Mouse (Mus musculus): ENCODE results near the gene Rspo3.

Rspo3 gene

DNA sequence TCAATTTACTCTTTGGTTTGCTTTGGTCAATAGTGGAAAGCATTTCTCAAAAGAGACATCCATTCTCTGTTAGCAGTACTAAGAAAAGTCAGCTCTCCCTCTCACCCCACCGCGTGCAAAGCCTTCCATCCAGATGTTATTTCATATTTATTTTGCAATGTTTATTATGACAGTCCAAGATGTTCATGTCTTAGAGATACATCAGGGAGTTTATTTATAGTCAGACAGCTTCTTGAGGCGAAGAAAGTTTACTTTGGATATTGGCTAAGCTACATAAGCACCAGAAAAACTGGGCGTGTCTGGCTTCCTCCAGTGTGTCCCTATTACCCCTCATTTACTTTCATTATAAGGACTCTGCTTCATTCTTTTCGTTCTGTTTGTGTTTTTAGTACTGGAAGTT lies 94.4 kb downstream of the Rspo3 start:
- no peak for DNase-seq (ENCODE audit: low spot score in 2 of 2)

DNA sequence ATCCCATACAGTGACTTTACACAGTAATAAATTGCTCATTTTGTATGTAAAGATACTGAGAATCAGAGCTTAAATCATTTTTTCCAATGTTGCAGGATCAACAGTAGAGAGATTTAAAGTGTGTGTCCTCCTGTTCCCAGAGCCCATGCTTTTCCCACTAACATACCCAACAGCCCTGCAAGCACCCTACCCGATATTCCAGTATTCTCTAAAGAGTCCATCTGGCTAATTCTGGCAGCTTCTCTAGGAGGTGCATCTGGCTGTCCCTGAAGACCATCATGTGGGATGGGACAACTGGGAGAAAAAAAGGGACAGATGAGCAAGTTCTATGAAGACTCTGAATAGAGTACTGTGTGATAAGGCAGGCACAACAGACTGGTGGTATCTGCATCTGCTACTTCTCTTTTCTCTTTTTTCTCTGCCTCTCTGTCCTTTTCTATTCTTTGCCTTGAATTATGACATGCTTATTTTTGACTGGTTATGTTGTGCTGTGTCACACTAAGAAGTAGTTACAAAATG lies 102.7 kb downstream of the Rspo3 start:
- no peak for DNase-seq (ENCODE audit: low spot score in 2 of 2)

DNA sequence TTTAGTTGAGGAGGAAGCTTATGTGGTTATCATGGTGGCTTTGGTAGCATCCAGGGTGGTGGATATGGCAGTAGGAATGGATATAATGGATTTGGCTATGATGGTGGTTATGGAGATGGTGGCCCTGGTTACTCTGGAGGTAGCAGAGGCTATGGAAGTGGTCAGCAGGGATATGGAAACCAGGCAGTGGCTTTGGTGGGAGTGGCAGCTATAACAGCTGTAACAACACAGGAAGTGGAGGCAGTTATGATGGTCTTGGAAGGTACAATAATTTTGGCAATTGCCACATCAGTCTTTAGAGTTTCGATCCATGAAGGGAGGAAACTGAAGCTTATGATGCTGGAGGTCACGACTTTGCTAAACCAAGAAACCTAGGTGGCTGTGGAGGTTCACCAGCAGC lies 109.0 kb downstream of the Rspo3 start:
- no peak for DNase-seq (ENCODE audit: low spot score in 2 of 2)

DNA sequence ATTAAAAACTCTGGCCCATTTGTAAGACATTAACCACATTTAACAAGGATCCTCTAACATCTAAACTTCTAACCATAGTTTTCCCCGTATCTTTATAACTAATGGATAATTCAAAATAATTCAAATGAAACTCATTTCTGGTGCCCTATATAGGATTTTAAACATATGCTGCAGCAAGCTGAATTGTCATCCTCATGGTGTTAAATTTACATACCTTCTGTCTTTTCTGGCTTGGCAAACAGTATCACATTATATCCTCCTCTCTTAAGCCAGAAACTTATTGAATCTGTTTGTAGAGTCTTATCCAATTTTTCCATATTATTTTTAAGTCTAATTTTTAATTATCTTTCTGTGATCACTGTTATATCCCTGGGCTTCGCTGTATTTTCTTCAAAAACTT lies 111.1 kb downstream of the Rspo3 start:
- DNase-seq (ENCODE audit: low spot score in 2 of 2) = no peak

DNA sequence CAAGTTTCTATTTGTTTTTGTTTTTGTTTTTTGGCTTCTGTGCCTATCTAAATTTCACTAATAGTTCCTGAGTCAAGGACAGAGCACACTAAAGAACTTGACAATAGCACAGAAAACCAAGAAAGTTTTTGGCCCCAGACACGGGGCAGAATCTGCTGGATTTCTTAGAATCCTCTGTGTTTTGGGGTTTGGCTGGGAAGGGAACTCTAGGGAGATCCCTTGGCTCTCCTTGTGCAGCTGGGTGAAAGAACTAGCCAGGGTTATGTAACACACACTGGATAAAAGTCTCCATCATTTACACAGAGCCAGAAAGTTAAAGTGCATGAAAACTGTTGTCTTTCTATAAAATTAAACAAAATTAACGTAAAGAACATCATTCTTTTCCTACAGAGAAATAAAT lies 121.3 kb downstream of the Rspo3 start:
- no peak for DNase-seq (ENCODE audit: low spot score in 2 of 2)

DNA sequence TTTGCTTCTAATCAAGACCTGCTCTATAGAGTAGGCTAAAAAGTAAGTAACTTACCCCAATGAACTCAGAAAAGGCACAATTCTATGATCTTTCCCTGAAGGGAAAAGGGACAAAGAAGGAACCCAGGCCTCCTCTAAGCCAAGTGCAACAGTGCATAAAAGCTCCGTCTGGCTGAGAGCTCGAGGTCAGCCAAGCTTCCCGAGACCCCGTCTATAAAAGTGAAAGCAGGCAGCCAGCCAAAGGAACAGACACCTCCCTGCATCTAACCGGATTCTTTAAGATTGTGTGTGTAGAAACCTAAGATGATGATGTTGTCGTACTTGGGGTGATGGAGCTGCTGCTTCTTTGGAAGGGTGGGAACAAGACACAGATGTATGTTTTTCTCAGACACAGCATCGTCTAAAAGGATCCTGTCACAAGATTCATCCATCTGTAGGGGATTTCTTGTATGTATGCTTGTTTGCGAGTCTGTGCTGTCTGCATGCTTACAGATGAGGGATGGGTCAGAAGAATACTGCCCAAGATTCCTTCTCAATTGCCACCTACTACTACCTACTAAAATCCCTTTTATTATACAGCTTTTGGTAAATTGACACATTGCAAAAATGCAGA lies 132.9 kb downstream of the Rspo3 start:
- no peak for DNase-seq (ENCODE audit: low spot score in 2 of 2)
